Mouse (Mus musculus) brain, embryonic 14.5 days (tissue): ENCODE results near the gene Mymk.

Source experiments
- CTCF ChIP-seq: fragments of 200-500 bp; IDR thresholded peaks from 2 replicates; pipeline ENCODE4 v1.5.1; 2012; ENCODE audit warnings: inconsistent platforms, mild to moderate bottlenecking, moderate library complexity, borderline replicate concordance; ENCODE audit not compliant: insufficient read depth, insufficient read length; ENCODE audit errors: extremely low read depth
- POLR2A ChIP-seq: fragments of 200-500 bp; IDR thresholded peaks from 2 replicates; pipeline ENCODE4 v1.6.1; 2012; ENCODE audit warnings: mild to moderate bottlenecking, inconsistent platforms, borderline replicate concordance; ENCODE audit not compliant: poor library complexity, insufficient read depth, insufficient read length, severe bottlenecking; ENCODE audit errors: extremely low read depth

DNA sequence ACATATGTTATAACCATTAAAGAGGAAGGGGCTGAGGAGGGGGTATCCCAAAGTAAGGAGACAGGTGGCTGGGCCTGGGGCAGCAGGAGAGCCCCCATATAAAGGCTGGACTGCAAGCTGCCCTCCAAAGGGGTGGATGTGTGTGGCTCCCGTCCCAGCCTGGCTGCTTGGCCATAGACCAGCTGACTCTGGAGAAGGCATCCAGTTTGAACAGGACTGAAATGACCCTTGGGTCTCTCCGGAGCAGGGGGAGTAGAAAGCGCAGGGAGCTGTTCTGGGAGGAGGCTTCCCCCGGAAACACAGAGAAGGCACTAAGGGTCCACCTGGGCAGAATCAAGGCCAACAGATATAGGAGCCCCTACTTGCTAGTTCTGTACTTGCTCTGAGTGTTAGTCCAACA, 2.8 kb upstream of the Mymk start:
- no peak for TF ChIP-seq CTCF
- TF ChIP-seq POLR2A, result no peak
